Mouse (Mus musculus): ENCODE measurements around the gene Cyb5d1.

Cyb5d1 gene

DNA sequence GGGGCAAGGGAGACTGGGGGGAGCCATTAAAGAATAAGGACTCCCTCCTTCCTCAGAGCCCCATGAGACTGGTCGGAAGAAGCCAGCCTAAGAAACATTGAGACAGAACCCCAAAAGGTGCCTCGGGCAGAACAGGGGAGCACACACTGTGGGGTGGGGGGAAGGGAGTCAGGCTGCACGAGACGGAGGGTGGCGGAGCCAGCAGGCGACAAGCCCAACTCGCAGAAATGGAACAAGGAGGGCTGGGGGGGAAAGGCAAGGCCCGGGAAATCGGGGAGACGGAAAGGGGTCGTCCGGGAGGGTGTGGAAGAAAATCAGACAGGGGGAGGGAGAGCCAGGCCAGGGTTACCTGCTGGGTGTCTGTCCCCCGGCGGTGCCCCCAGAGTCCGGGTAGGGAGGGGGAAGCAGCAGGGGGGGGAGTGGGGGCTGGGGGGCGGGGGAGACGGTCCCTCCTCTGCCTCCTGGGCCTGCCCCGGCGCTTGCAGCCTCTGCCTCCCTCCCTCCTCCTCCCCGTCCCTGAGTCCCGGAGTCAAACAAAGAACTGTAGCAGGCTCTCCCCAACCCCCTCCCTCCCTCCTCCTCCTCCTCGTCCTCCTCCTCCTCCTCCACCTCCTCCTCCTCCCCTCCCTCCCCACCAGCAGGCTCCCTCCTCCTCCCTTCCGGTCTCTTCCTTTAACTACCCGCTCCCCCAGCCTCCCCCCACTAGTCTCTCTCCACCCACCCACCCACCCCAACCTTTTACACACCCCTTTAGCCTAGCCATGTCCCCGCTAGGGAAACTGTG, 20.4 kb upstream of the Cyb5d1 start:
- peak; percentile 63 for DNase-seq

GRCm38 (mm10) chr11:69415327-69415667, 19.9 kb upstream of the Cyb5d1 start:
- peak; percentile 83 for DNase-seq

- DNase-seq = peak; percentile 21
Observed at GRCm38 (mm10) chr11:69414421-69415326, 19.2 kb upstream of the Cyb5d1 start.

DNA sequence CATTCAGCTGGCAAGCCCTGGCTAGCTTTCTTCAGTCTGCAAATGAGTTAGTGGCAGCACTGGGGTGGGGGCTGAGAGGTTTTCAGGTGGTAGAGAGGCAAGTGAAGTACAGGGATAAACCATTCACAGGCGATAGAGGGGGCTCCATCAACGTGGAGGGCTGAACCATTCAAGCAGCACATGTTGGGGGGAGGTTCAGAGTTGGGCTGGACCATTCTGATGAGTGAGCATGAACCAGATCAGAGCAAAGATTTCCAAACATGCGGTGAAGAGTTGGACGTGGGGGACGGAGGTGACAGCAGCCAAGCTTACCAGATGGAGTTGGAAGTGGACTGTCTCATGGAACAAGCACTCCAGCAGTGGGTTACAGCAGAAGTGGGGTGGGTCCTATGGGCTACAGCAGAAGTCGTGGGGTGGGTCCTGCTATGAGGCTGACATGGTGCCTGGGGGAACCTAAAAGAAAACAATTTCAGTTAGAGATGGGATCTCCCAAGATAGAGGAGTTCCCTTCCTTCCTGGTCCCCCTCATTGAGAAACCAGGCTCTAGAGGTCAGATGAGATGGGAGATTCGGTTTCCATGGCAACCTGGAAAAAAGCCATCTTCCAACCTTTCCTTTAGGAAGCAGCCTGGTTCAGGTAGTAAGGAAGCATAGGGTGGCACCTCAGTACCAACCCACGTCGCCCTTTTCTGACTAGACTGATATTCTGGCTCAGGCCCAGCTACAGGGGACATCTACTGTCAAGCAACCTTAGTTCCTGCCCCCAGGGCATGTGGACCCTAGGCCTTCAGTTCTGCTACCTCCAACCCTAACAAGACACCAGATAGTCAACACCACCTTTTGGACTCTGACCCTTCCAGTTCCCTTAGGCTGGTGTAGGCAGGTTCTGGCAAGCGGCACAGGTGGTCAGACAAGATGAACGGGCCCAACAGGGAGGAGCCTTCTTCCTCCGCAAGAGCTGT, 18.1 kb upstream of the Cyb5d1 start, which contains the start of gene Kdm6b:
Gene Kdm6b, minus strand, starts transcription at position 455 of the 961 bp plus-strand sequence.
- DNase-seq = peak; percentile 86

DNA sequence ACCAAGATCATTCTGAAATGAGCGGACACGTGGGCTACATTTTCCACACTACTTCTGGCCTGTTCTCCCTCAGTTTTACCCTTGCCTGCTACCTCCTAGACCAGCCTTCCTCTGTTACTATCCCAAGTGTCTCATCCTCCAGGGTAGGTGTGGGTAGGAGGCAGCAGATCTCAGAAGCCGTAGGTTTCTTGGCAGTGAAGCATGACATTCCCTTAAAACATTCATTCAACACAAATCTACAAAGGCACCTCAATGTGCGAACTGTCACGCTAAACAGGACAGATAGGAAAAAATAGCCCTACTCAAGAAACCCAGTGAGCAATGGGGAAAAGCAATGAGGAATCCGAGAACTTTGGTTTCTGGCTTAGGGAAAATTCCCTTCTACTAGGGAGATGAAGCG, 17.1 kb upstream of the Cyb5d1 start:
- no peak for DNase-seq

DNA sequence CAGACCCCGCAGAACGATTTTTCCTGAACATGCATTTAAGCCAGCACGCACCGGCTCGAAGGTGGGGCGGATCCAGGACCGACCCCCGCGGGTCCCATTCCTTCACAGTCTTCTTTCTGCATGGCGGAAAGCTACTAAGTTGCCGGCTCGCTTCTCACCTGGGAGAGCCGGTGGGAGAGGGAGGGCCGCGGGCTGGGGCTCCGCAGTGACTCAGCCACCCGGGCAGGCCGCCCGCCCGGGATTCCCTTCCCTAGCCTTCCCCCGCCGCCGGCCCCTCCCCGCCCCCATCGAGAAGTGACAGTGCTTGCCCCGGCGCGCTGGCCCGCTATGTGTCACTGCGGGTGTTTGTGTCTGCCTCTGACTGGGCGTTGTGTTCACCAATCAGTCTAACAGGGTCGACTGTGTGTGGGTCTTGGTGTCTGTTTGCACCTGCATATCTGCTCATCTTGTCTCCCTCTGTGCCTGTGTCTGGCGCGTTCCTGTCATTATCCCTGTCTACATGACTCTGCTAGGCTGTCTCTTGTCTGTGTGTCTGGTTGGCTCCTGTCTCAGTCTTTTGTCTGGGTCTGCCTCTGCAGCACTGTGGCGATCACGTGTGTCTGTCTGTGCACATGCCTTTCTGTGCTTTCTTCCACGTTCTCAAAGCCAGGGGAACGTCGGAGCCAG, 16.2 kb upstream of the Cyb5d1 start:
- peak; percentile 57 for DNase-seq

DNA sequence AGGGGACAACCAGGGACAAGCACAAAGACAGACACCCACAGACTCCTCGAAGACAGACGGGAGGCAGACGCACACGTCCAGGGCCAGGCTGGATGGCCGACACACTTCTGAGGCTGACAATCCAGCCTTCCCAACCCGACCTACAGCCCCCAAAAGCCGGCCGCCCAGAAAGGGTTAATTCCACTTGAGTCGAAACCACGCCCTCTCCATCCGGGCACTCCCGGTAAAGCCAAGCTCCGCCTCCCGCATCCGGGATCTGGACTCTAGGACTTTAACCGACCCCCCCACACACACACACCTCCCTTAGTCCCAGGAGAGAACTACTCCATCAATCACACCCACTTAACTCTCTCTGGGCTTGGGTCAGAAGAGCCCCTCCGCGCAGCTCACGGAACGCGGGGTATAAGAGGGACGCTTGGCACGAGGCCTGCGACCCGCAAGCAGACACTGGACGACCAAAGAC, 15.7 kb upstream of the Cyb5d1 start:
- peak; percentile 96 for DNase-seq

GRCm38 (mm10) chr11:69410310-69411072, 15.1 kb upstream of the Cyb5d1 start:
- peak; percentile 61 for DNase-seq

DNA sequence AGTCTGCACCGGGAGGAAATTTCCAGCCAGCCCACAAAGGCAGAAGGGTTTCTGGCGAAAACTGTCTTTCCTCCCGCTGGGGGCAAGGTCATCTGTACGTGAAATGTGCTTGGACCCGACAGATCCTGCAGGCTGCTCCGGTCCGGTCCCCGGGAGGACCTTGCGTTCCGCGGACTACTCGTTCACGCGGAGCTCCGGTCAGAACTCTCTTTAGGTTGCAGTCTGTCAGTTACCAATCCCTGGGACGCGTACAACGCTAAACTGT, 14.5 kb upstream of the Cyb5d1 start:
- DNase-seq = no peak

GRCm38 (mm10) chr11:69409378-69410044, 14.1 kb upstream of the Cyb5d1 start:
- DNase-seq = peak; percentile 89

DNA sequence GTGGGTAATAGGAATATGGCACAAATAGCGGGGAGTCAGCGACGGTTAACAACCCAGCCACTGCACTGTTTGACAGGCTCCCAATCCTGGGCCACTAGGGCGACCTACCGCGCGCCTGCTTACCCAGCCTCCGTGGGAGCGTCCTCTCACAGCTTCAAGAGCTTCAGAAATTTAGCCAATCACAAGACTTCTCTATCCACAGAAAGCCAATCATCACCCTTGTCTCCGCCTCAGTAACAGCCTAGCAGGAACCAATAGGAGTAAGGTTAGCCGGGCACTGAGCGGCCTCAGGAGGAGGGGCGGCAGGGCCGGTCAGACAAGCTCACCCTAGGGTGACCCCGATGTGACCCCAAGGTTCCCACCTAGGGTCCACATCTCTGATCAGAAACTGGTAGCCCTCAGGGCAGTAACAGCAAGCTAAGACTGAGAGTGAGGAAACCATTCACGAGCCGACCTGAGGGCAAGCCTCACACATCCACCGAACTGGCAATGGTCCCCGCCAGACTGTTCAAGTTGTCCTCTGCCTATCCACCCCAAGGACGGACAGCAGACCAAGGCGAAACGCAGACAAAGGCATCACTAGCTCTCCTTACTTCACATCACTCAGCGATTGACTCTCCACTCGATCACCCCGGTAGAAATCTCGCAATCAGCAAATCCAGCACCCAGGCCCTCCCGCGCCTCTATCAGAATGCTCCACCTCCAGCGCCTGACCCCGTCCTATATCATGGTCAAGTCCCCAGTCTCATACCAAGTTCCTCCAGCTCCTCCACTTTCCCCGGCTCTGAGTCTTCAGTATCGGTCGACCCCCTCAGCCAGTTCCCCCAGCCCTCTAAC, 13.3 kb upstream of the Cyb5d1 start:
- DNase-seq = peak; percentile 95

GRCm38 (mm10) chr11:69407724-69408004, 12.2 kb upstream of the Cyb5d1 start:
- no peak for DNase-seq

GRCm38 (mm10) chr11:69406867-69407723, 11.7 kb upstream of the Cyb5d1 start:
- peak; percentile 67 for DNase-seq

GRCm38 (mm10) chr11:69406282-69406681, 10.9 kb upstream of the Cyb5d1 start:
- peak; percentile 17 for DNase-seq

DNA sequence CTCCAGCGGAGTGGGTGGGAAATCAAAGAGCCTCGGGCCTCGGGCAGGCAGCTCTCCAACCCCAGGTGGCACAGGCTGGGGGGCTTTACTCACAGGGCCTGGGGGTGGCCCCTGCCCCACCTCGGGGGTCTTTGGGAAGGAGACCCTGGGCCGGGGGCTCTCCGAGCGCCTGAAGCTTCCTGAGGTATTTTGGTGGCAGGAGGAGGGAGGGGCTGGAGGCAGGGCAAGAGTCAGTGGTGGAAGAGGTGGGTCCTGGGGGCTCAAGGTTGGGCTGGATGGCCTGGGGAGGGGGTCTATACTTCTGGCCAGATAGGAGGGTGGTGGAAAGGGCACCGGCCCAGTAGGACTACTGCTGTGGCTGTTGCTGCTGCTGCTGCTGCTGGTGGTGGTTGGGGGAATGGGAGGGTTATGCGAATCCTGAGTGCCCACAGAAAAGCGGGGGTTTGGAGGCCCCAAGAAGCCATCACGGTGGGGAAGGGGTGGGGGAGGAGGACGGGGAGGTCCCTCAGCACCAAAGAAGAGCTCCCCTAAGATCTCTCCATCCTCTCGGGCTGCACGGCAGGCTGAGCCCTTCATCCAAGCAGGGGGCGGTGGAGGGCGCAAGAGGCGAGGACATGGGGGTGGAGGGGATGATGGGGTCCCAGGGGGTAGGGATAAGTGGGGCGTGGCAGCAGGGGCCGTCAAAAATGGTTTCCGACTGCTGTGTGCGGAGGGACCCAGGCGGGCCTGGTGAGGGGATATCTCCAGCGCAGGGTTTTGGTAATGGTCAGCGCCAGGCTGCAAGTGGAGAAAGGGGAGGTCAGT, 10.2 kb upstream of the Cyb5d1 start:
- DNase-seq = no peak

DNA sequence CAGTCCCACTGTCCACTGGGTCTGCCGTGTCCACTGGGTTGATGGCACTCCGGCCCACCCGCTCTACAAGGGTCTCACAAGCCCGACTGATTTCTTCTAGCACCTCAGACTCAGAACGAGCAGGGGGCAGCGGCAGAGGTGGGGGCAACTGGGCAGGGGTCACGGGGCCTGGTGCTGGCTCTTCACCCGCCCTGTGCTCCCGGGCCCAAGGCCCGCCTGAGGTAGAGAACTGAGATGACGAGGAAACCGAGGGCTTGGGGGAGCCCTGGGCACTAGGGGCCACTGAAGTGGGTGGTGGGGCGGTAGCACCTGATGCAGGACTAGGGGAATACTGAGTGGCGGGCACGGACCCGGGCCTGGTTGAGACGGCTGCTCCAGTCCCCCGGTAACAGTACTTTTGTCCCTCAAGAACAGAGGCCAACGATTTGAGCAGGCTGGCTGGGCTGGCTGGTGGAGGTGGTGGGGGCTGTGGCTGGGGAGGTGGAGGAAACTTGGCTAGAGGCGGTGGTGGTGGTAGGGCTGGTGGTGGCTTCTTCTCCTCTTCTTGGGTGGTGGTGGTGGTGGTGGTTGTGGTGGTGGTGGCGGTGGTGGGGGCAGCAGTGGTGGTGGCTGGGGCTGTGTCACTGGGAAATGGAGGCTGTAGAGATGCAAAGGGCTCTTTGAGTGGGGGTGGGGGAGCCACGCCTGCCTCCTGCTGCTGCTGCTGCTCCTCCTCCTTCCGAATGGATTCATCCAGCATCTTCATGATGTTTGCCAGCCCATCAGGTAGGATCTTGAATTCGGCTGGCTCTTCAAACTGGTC, 9.4 kb upstream of the Cyb5d1 start:
- no peak for DNase-seq

Data from kidney, adult 11 months (tissue).